In genomic region chr9:83315941-83316817, GRCm38 (mm10) we compare ENCODE assay signal across 8 mouse cellular contexts.
A peak's percentile ranks its signal among the peaks of the same experiment; 100 is the strongest.
DNase-seq lines count a peak whose midpoint lies in the region; ATAC-seq and TF ChIP-seq lines count a peak whose summit lies in the region.

No protein-coding gene starts in this region.

- H3K4me2 ChIP-seq in lung, postnatal 0 days (replicated peaks; ENCODE audit: low read depth, low read length): no peak overlapping the region
- H3K4me2 ChIP-seq in hindbrain, embryonic 16.5 days (ENCODE audit: low read length): peak overlapping the region; percentile 34
- H3K4me2 ChIP-seq in midbrain, embryonic 13.5 days (replicated peaks): no peak overlapping the region; the same call in 1 of the 2 replicates

- H3K27ac ChIP-seq in lung, postnatal 0 days (ENCODE audit: low read length): no peak overlapping the region
- H3K27ac ChIP-seq in hindbrain, embryonic 16.5 days (ENCODE audit: low read depth, low read length): 0 out of 2 replicates have a peak overlapping the region, but pooled peaks have one; percentile 27
- no peak overlapping the region for H3K27ac ChIP-seq in midbrain, embryonic 13.5 days

- ATAC-seq in lung, postnatal 0 days: no peak
- peak; percentile 95 for ATAC-seq in hindbrain, embryonic 16.5 days
- ATAC-seq in midbrain, embryonic 13.5 days: peak; percentile 88

- H3K9me3 ChIP-seq in lung, postnatal 0 days (ENCODE audit: low read length): no peaks in the 10 kb centered on the region
- no peaks in the 10 kb centered on the region for H3K9me3 ChIP-seq in hindbrain, embryonic 16.5 days (ENCODE audit: control insufficient read depth, low read length)
- no peaks in the 10 kb centered on the region for H3K9me3 ChIP-seq in midbrain, embryonic 13.5 days

- H3K4me1 ChIP-seq in lung, postnatal 0 days (ENCODE audit: insufficient read depth, low read depth, low read length): no peaks in the 10 kb centered on the region
- peaks cover 5% of the 10 kb centered on the region for H3K4me1 ChIP-seq in hindbrain, embryonic 16.5 days (ENCODE audit: control insufficient read depth, insufficient read depth, low read depth, low read length)
- H3K4me1 ChIP-seq in midbrain, embryonic 13.5 days (replicated peaks): peaks cover 12% of the 10 kb centered on the region; the same call in 1 of the 2 replicates

- H3K36me3 ChIP-seq in lung, postnatal 0 days (ENCODE audit: insufficient read depth, low read length): no peaks in the 10 kb centered on the region
- no peaks in the 10 kb centered on the region for H3K36me3 ChIP-seq in hindbrain, embryonic 16.5 days (ENCODE audit: control insufficient read depth, insufficient read depth, low read length)
- H3K36me3 ChIP-seq in midbrain, embryonic 13.5 days: no peaks in the 10 kb centered on the region

- peak; percentile 26 for DNase-seq in lung, postnatal 0 days (ENCODE audit: low spot score)
- no peak for DNase-seq in lung, postnatal 4 days
- peak; percentile 30 for DNase-seq in cerebellum, adult 9-11 months
- DNase-seq in spleen, adult 18-20 months: no peak
- DNase-seq in urinary bladder, adult 18-20 months (ENCODE audit: low spot score in 2 of 2): no peak
- DNase-seq in spleen, postnatal 10 days (ENCODE audit: low spot score in 2 of 2): no peak

- TF ChIP-seq EP300 in lung, postnatal 0 days (IDR thresholded peaks at IDR 0.05): no peak

- no peak overlapping the region for H3K9ac ChIP-seq in lung, postnatal 0 days (replicated peaks; ENCODE audit: low read depth)
- no peak overlapping the region for H3K9ac ChIP-seq in hindbrain, embryonic 16.5 days (ENCODE audit: low read depth, low read length)
- H3K9ac ChIP-seq in midbrain, embryonic 13.5 days (replicated peaks): no peak overlapping the region

- WGBS in lung, postnatal 0 days: 53% methylated on average over 10 of the region's 10 CpGs
- WGBS in hindbrain, embryonic 16.5 days: 47% methylated on average over 10 of the region's 10 CpGs
- 47% methylated on average over 10 of the region's 10 CpGs for WGBS in midbrain, embryonic 13.5 days

- H3K4me3 ChIP-seq in lung, postnatal 0 days (ENCODE audit: low read depth, low read length): no peak overlapping the region
- H3K4me3 ChIP-seq in hindbrain, embryonic 16.5 days (ENCODE audit: low read length): peak overlapping the region; percentile 7; the same call in 1 of the 2 replicates
- no peak overlapping the region for H3K4me3 ChIP-seq in midbrain, embryonic 13.5 days (replicated peaks)

- no peaks in the 10 kb centered on the region for H3K27me3 ChIP-seq in lung, postnatal 0 days (replicated peaks; ENCODE audit: insufficient read depth, low read length)
- no peaks in the 10 kb centered on the region for H3K27me3 ChIP-seq in hindbrain, embryonic 16.5 days (replicated peaks; ENCODE audit: control insufficient read depth, insufficient read depth, low read length)
- no peaks in the 10 kb centered on the region for H3K27me3 ChIP-seq in midbrain, embryonic 13.5 days

- no peak for TF ChIP-seq CTCF in lung, postnatal 0 days (IDR thresholded peaks at IDR 0.05)

Comparison
In these comparisons a context has a peak if more than half of its experiments do, and no peak if none do; other contexts are left out.
1. DNase-seq: peak in lung, postnatal 0 days (single experiment) and cerebellum, adult 9-11 months (single experiment); none in lung, postnatal 4 days (0 of 2), spleen, adult 18-20 months (0 of 2), urinary bladder, adult 18-20 months (0 of 2) and spleen, postnatal 10 days (0 of 2).